Mouse (Mus musculus) MEL (cell line): ENCODE data around the gene Sgcd. TPM values are rescaled to one million over a fixed set of nuclear protein-coding genes. Genes with fewer than 3 reads are reported as not detected.

ENCODE experiments used
- DNase-seq: peaks from one replicate; pipeline ENCODE4 v3.0.0; 2011; ENCODE audit warnings: low read depth, low spot score
- H3K27ac ChIP-seq: 2 replicates; pipeline ENCODE4 v1.5.1; 2012; ENCODE audit warnings: low read depth, mild to moderate bottlenecking, control low read depth, low read length, moderate library complexity; ENCODE audit not compliant: control insufficient read depth
- H3K27me3 ChIP-seq, 2 experiments: fragments of 150-350 bp in 1 of 2; sonication (generic) in 1 of 2; 2 replicates each; pipeline ENCODE4 v1.6.1; 2012; ENCODE audit warnings: low read length in 2 of 2, mild to moderate bottlenecking in 2 of 2, improper control_type of control experiment in 1 of 2, moderate library complexity in 1 of 2; ENCODE audit not compliant: insufficient read depth in 2 of 2, control insufficient read depth in 1 of 2
- H3K36me3 ChIP-seq, 2 experiments: 2 replicates each; pipeline ENCODE4 v1.6.1; 2012 to 2014; ENCODE audit warnings: low read length in 2 of 2, improper control_type of control experiment in 1 of 2, inconsistent platforms in 1 of 2, mild to moderate bottlenecking in 1 of 2; ENCODE audit not compliant: insufficient read depth in 2 of 2, control insufficient read depth in 1 of 2
- H3K4me1 ChIP-seq, 2 experiments: fragments of 150-350 bp in 1 of 2; sonication (generic) in 1 of 2; 2 replicates each; pipeline ENCODE4 v1.6.1; 2012; ENCODE audit warnings: low read length in 2 of 2, improper control_type of control experiment in 1 of 2, mild to moderate bottlenecking in 1 of 2; ENCODE audit not compliant: insufficient read depth in 2 of 2, control insufficient read depth in 1 of 2
- H3K4me3 ChIP-seq, 2 experiments: fragments of 150-350 bp in 1 of 2; sonication (generic) in 1 of 2; 2 replicates each; pipeline ENCODE4 v1.5.1; 2012; ENCODE audit warnings: low read depth in 2 of 2, low read length in 2 of 2, mild to moderate bottlenecking in 2 of 2, moderate library complexity in 2 of 2, control low read depth in 1 of 2, improper control_type of control experiment in 1 of 2; ENCODE audit not compliant: control insufficient read depth in 1 of 2, insufficient read depth in 1 of 2
- H3K79me2 ChIP-seq: 2 replicates; pipeline ENCODE4 v1.6.1; 2012; ENCODE audit warnings: mild to moderate bottlenecking, low read length, moderate library complexity; ENCODE audit not compliant: control insufficient read depth, poor library complexity, insufficient read depth
- H3K9ac ChIP-seq: 2 replicates; pipeline ENCODE4 v1.6.1; 2012; ENCODE audit warnings: low read depth, mild to moderate bottlenecking, control low read depth, low read length, moderate library complexity; ENCODE audit not compliant: control insufficient read depth, poor library complexity, severe bottlenecking
- H3K9me3 ChIP-seq: fragments of 150-350 bp; sonication (generic); replicated peaks from 2 replicates; pipeline ENCODE4 v1.6.1; 2012; ENCODE audit warnings: mild to moderate bottlenecking, low read length, improper control_type of control experiment, moderate library complexity; ENCODE audit not compliant: insufficient read depth
- CHD1 ChIP-seq: IDR thresholded peaks from 2 replicates; pipeline ENCODE4 v1.6.1; 2012; ENCODE audit warnings: low read depth, mild to moderate bottlenecking, inconsistent platforms, low read length, improper control_type of control experiment
- CHD2 ChIP-seq: IDR thresholded peaks from 2 replicates; pipeline ENCODE4 v1.6.1; 2011; ENCODE audit warnings: low read length, improper control_type of control experiment
- CTCF ChIP-seq, 3 experiments: IDR thresholded peaks in 2 of 3; conservative IDR thresholded peaks in 1 of 3; 2 replicates each; pipeline ENCODE4 v1.5.1; 2011 to 2012; ENCODE audit warnings: low read length in 3 of 3, low read depth in 2 of 3, mild to moderate bottlenecking in 2 of 3, improper control_type of control experiment in 1 of 3, inconsistent platforms in 1 of 3, mixed read lengths in 1 of 3, moderate library complexity in 1 of 3; ENCODE audit not compliant: control insufficient read depth in 1 of 3, insufficient read depth in 1 of 3, poor library complexity in 1 of 3, severe bottlenecking in 1 of 3
- E2F4 ChIP-seq: IDR thresholded peaks from 2 replicates; pipeline ENCODE4 v1.6.1; 2011; ENCODE audit warnings: low read depth, low read length, improper control_type of control experiment, borderline replicate concordance
- GABPA ChIP-seq: IDR thresholded peaks from 2 replicates; pipeline ENCODE4 v1.6.1; 2012; ENCODE audit warnings: low read depth, mild to moderate bottlenecking, inconsistent platforms, low read length, improper control_type of control experiment, moderate library complexity
- HCFC1 ChIP-seq: IDR thresholded peaks from 2 replicates; pipeline ENCODE4 v1.6.1; 2012; ENCODE audit warnings: low read depth, mild to moderate bottlenecking, inconsistent platforms, low read length, improper control_type of control experiment, moderate library complexity
- JUND ChIP-seq: IDR thresholded peaks from 2 replicates; pipeline ENCODE4 v1.6.1; 2011; ENCODE audit warnings: low read depth, mild to moderate bottlenecking, improper control_type of control experiment, low read length
- KAT2A ChIP-seq: conservative IDR thresholded peaks from 2 replicates; pipeline ENCODE4 v1.6.1; 2012; ENCODE audit warnings: low read depth, low read length, improper control_type of control experiment, inconsistent platforms
- MAZ ChIP-seq: IDR thresholded peaks from 2 replicates; pipeline ENCODE4 v1.6.1; 2012; ENCODE audit warnings: low read depth, mild to moderate bottlenecking, inconsistent platforms, low read length, improper control_type of control experiment
- MYB ChIP-seq: IDR thresholded peaks from 2 replicates; pipeline ENCODE4 v1.6.1; 2011; ENCODE audit warnings: mild to moderate bottlenecking, low read depth, low read length, improper control_type of control experiment
- MYC ChIP-seq: IDR thresholded peaks from 2 replicates; pipeline ENCODE4 v1.6.1; 2011; ENCODE audit warnings: low read depth, mild to moderate bottlenecking, low read length, improper control_type of control experiment, moderate library complexity
- NELFE ChIP-seq: IDR thresholded peaks from 2 replicates; pipeline ENCODE4 v1.6.1; 2011; ENCODE audit warnings: low read depth, low read length, improper control_type of control experiment
- POLR2A ChIP-seq, 2 experiments: IDR thresholded peaks; 2 replicates each; pipeline ENCODE4 v1.6.1; 2011 to 2012; ENCODE audit warnings: low read length in 2 of 2, mild to moderate bottlenecking in 2 of 2, control low read depth in 1 of 2, improper control_type of control experiment in 1 of 2, low read depth in 1 of 2, moderate library complexity in 1 of 2; ENCODE audit not compliant: control insufficient read depth in 1 of 2, insufficient read depth in 1 of 2, poor library complexity in 1 of 2
- POLR2AphosphoS2 ChIP-seq: IDR thresholded peaks from 2 replicates; pipeline ENCODE4 v1.6.1; 2011; ENCODE audit warnings: low read length, improper control_type of control experiment
- RAD21 ChIP-seq: IDR thresholded peaks from 2 replicates; pipeline ENCODE4 v1.6.1; 2011; ENCODE audit warnings: mild to moderate bottlenecking, low read depth, low read length, improper control_type of control experiment
- RCOR1 ChIP-seq: IDR thresholded peaks from 2 replicates; pipeline ENCODE4 v1.6.1; 2012; ENCODE audit warnings: low read depth, mild to moderate bottlenecking, inconsistent platforms, low read length, improper control_type of control experiment
- SIN3A ChIP-seq: IDR thresholded peaks from 2 replicates; pipeline ENCODE4 v1.6.1; 2012; ENCODE audit warnings: low read length, improper control_type of control experiment, inconsistent platforms
- SMC3 ChIP-seq: IDR thresholded peaks from 2 replicates; pipeline ENCODE4 v1.6.1; 2011; ENCODE audit warnings: low read depth, low read length, improper control_type of control experiment
- TAL1 ChIP-seq: IDR thresholded peaks from 2 replicates; pipeline ENCODE4 v1.6.1; 2012; ENCODE audit warnings: mild to moderate bottlenecking, inconsistent platforms, low read length, moderate library complexity, mixed read lengths
- TCF12 ChIP-seq: IDR thresholded peaks from 2 replicates; pipeline ENCODE4 v1.6.1; 2014; ENCODE audit warnings: low read depth, mild to moderate bottlenecking, inconsistent platforms, low read length, improper control_type of control experiment, moderate library complexity
- UBTF ChIP-seq: IDR thresholded peaks from 2 replicates; pipeline ENCODE4 v1.6.1; 2012; ENCODE audit warnings: low read depth, mild to moderate bottlenecking, inconsistent platforms, low read length, improper control_type of control experiment, moderate library complexity, borderline replicate concordance; ENCODE audit not compliant: insufficient read depth
- USF1 ChIP-seq: IDR thresholded peaks from 2 replicates; pipeline ENCODE4 v1.6.1; 2014; ENCODE audit warnings: low read depth, mild to moderate bottlenecking, inconsistent platforms, low read length, improper control_type of control experiment, moderate library complexity
- ZKSCAN1 ChIP-seq: IDR thresholded peaks from 2 replicates; pipeline ENCODE4 v1.6.1; 2012; ENCODE audit warnings: low read depth, mild to moderate bottlenecking, inconsistent platforms, low read length, improper control_type of control experiment, moderate library complexity
- ZMIZ1 ChIP-seq: IDR thresholded peaks from 2 replicates; pipeline ENCODE4 v1.6.1; 2012; ENCODE audit warnings: low read depth, mild to moderate bottlenecking, inconsistent platforms, low read length, improper control_type of control experiment, moderate library complexity
- polyA plus RNA-seq, 2 experiments: library from polyadenylated mRNA; stranded (reverse) in 1 of 2; unstranded in 1 of 2; fragments of >175 nt in 1 of 2; fragments of >200 nt in 1 of 2; gene quantifications; 2 replicates each; pipeline versions ENCODE4 v1.2.1 to v1.2.4; 2012; ENCODE audit warnings: low replicate concordance in 2 of 2, low read depth in 1 of 2; ENCODE audit not compliant: insufficient read length in 2 of 2, insufficient read depth in 1 of 2, missing spikeins in 1 of 2
- total RNA-seq: library from RNA; depleted of rRNA; stranded (reverse); fragments of 300-350 nt; gene quantifications from 2 replicates; pipeline ENCODE4 v1.2.3, GENCODE M21; 2012

Gene Sgcd
- total and polyA plus RNA-seq, 3 experiments: not detected

GRCm38 (mm10) chr11:47305579-47305978 lies 683.2 kb downstream of the Sgcd start:
- Histone ChIP-seq H3K4me3 (no peak overlapping the region), H3K4me1 (no peaks in the 10 kb centered on the region), H3K36me3 (no peaks in the 10 kb centered on the region), H3K27me3 (no peaks in the 10 kb centered on the region), H3K27ac (no peak overlapping the region), H3K79me2 (no peaks in the 10 kb centered on the region), H3K9ac (no peak overlapping the region), H3K9me3 (no peaks in the 10 kb centered on the region)
- TF ChIP-seq NELFE (no peak), E2F4 (no peak), JUND (no peak), CHD1 (no peak), MYB (no peak), SMC3 (no peak)
- no peak for DNase-seq

GRCm38 (mm10) chr11:47304702-47305450 lies 683.9 kb downstream of the Sgcd start:
- DNase-seq: no peak
- no peak overlapping the region for H3K27ac ChIP-seq
- H3K9me3 ChIP-seq: no peaks in the 10 kb centered on the region
- no peak overlapping the region for H3K4me3 ChIP-seq
- no peak overlapping the region for H3K9ac ChIP-seq
- no peaks in the 10 kb centered on the region for H3K36me3 ChIP-seq
- no peak for TF ChIP-seq RAD21
- no peak for TF ChIP-seq CTCF (IDR thresholded peaks at IDR 0.05 in 2 of 3, conservative IDR thresholded peaks at IDR 0.05 in 1 of 3; ENCODE audit: control insufficient read depth in 1 of 3, insufficient read depth in 1 of 3, low read depth in 2 of 3, low read length in 3 of 3, poor library complexity in 1 of 3, severe bottlenecking in 1 of 3)
- TF ChIP-seq ZKSCAN1: no peak
- no peak for TF ChIP-seq E2F4
- TF ChIP-seq MYC: no peak
- TF ChIP-seq GABPA: no peak
- no peaks in the 10 kb centered on the region for H3K27me3 ChIP-seq
- no peaks in the 10 kb centered on the region for H3K79me2 ChIP-seq
- no peaks in the 10 kb centered on the region for H3K4me1 ChIP-seq

GRCm38 (mm10) chr11:47299777-47300176 lies 689.0 kb downstream of the Sgcd start:
- Histone ChIP-seq H3K9me3 (no peaks in the 10 kb centered on the region), H3K4me1 (no peaks in the 10 kb centered on the region), H3K79me2 (no peaks in the 10 kb centered on the region), H3K27me3 (no peaks in the 10 kb centered on the region), H3K36me3 (no peaks in the 10 kb centered on the region), H3K4me3 (no peak overlapping the region), H3K9ac (no peak overlapping the region), H3K27ac (no peak overlapping the region)
- TF ChIP-seq CHD2 (no peak), HCFC1 (no peak), MAZ (no peak), RCOR1 (no peak), ZMIZ1 (no peak), CTCF (IDR thresholded peaks at IDR 0.05 in 2 of 3, conservative IDR thresholded peaks at IDR 0.05 in 1 of 3; ENCODE audit: control insufficient read depth in 1 of 3, insufficient read depth in 1 of 3, low read depth in 2 of 3, low read length in 3 of 3, poor library complexity in 1 of 3, severe bottlenecking in 1 of 3) (no peak), MYC (no peak), RAD21 (no peak), POLR2A (IDR thresholded peaks at IDR 0.05; ENCODE audit: control insufficient read depth in 1 of 2, insufficient read depth in 1 of 2, low read depth in 1 of 2, low read length in 2 of 2, poor library complexity in 1 of 2) (no peak), TAL1 (no peak), UBTF (no peak), KAT2A (no peak), SIN3A (no peak), POLR2AphosphoS2 (no peak), USF1 (no peak), TCF12 (no peak)
- DNase-seq: no peak
